Mouse (Mus musculus): ENCODE data around the gene Acox3.
A peak's percentile ranks its signal among the peaks of the same experiment; 100 is the strongest.

Acox3 gene

GRCm38 (mm10) chr5:35612722-35613121 is 29.9 kb downstream of the Acox3 start:
- no peak for DNase-seq

GRCm38 (mm10) chr5:35616943-35617342 is 34.1 kb downstream of the Acox3 start:
- no peak for DNase-seq

- DNase-seq, result no peak
Measured at GRCm38 (mm10) chr5:35621114-35621513, 38.3 kb downstream of the Acox3 start.

GRCm38 (mm10) chr5:35623831-35624230 is 41.0 kb downstream of the Acox3 start:
- no peak for DNase-seq

- DNase-seq, result no peak
Measured at GRCm38 (mm10) chr5:35624751-35625239, 42.0 kb downstream of the Acox3 start.

- DNase-seq, result no peak
Measured at GRCm38 (mm10) chr5:35626408-35626807, 43.6 kb downstream of the Acox3 start.

- DNase-seq, result no peak
Measured at GRCm38 (mm10) chr5:35627307-35627840, 44.5 kb downstream of the Acox3 start.

- DNase-seq, result peak; percentile 59
Measured at GRCm38 (mm10) chr5:35628685-35629084, 45.8 kb downstream of the Acox3 start.

GRCm38 (mm10) chr5:35629333-35629732 is 46.5 kb downstream of the Acox3 start:
- no peak for DNase-seq

GRCm38 (mm10) chr5:35630706-35631105 is 47.9 kb downstream of the Acox3 start:
- DNase-seq, result no peak

GRCm38 (mm10) chr5:35631224-35631623 is 48.4 kb downstream of the Acox3 start:
- no peak for DNase-seq

- DNase-seq, result no peak
Measured at GRCm38 (mm10) chr5:35631755-35632154, 48.9 kb downstream of the Acox3 start.

- DNase-seq, result no peak
Measured at GRCm38 (mm10) chr5:35632841-35633240, 50.0 kb downstream of the Acox3 start.

- no peak for DNase-seq
Measured at GRCm38 (mm10) chr5:35636016-35636415, 53.2 kb downstream of the Acox3 start.

- DNase-seq, result no peak
Measured at GRCm38 (mm10) chr5:35641961-35642584, 59.2 kb downstream of the Acox3 start.

- no peak for DNase-seq
Measured at GRCm38 (mm10) chr5:35643401-35644048, 60.7 kb downstream of the Acox3 start.

- DNase-seq, result no peak
Measured at GRCm38 (mm10) chr5:35644082-35644481, 61.2 kb downstream of the Acox3 start.

GRCm38 (mm10) chr5:35645938-35646493 is 63.2 kb downstream of the Acox3 start:
- no peak for DNase-seq

GRCm38 (mm10) chr5:35646927-35647326 is 64.1 kb downstream of the Acox3 start:
- no peak for DNase-seq

GRCm38 (mm10) chr5:35647562-35647961 is 64.7 kb downstream of the Acox3 start:
- no peak for DNase-seq

- DNase-seq, result no peak
Measured at GRCm38 (mm10) chr5:35648230-35648629, 65.4 kb downstream of the Acox3 start.

- no peak for DNase-seq
Measured at GRCm38 (mm10) chr5:35652319-35652718, 69.5 kb downstream of the Acox3 start.

- DNase-seq, result no peak
Measured at GRCm38 (mm10) chr5:35652872-35653271, 70.0 kb downstream of the Acox3 start.
